Mouse (Mus musculus) telencephalon, adult 2 months (tissue): ENCODE results near the gene Sod3.

Source experiments
- DNase-seq: peaks from one replicate; pipeline ENCODE4 v3.0.0-alpha.2; 2011; ENCODE audit warnings: low read depth, low spot score

The Sod3 gene

GRCm38 (mm10) chr5:52375847-52376246, 12.3 kb downstream of the Sod3 start:
- no peak for DNase-seq

- DNase-seq = no peak
These were observed 19.2 kb downstream of the Sod3 start for GRCm38 (mm10) chr5:52382837-52383236.

GRCm38 (mm10) chr5:52383748-52384147, 20.2 kb downstream of the Sod3 start:
- DNase-seq = no peak

GRCm38 (mm10) chr5:52386016-52386415, 22.4 kb downstream of the Sod3 start:
- no peak for DNase-seq

- peak; percentile 76 for DNase-seq
These were observed 24.6 kb downstream of the Sod3 start for GRCm38 (mm10) chr5:52388092-52388749.

- DNase-seq = peak; percentile 71
These were observed 26.8 kb downstream of the Sod3 start for GRCm38 (mm10) chr5:52390381-52390780.

- DNase-seq = peak; percentile 67
These were observed 27.9 kb downstream of the Sod3 start for GRCm38 (mm10) chr5:52391471-52391870.

- DNase-seq = peak; percentile 42
These were observed 30.2 kb downstream of the Sod3 start for GRCm38 (mm10) chr5:52393756-52394155.

GRCm38 (mm10) chr5:52404373-52404772, 40.8 kb downstream of the Sod3 start:
- no peak for DNase-seq

GRCm38 (mm10) chr5:52408668-52409315, 45.2 kb downstream of the Sod3 start:
- no peak for DNase-seq

- no peak for DNase-seq
These were observed 46.6 kb downstream of the Sod3 start for GRCm38 (mm10) chr5:52410197-52410596.

GRCm38 (mm10) chr5:52411567-52411966, 48.0 kb downstream of the Sod3 start:
- no peak for DNase-seq

- DNase-seq = no peak
These were observed 51.6 kb downstream of the Sod3 start for GRCm38 (mm10) chr5:52415193-52415592.

GRCm38 (mm10) chr5:52415917-52416316, 52.3 kb downstream of the Sod3 start:
- DNase-seq = no peak

- DNase-seq = no peak
These were observed 52.9 kb downstream of the Sod3 start for GRCm38 (mm10) chr5:52416485-52416884.
